Mouse (Mus musculus): Measurements from ENCODE around the gene Cse1l.

The Cse1l gene

DNA sequence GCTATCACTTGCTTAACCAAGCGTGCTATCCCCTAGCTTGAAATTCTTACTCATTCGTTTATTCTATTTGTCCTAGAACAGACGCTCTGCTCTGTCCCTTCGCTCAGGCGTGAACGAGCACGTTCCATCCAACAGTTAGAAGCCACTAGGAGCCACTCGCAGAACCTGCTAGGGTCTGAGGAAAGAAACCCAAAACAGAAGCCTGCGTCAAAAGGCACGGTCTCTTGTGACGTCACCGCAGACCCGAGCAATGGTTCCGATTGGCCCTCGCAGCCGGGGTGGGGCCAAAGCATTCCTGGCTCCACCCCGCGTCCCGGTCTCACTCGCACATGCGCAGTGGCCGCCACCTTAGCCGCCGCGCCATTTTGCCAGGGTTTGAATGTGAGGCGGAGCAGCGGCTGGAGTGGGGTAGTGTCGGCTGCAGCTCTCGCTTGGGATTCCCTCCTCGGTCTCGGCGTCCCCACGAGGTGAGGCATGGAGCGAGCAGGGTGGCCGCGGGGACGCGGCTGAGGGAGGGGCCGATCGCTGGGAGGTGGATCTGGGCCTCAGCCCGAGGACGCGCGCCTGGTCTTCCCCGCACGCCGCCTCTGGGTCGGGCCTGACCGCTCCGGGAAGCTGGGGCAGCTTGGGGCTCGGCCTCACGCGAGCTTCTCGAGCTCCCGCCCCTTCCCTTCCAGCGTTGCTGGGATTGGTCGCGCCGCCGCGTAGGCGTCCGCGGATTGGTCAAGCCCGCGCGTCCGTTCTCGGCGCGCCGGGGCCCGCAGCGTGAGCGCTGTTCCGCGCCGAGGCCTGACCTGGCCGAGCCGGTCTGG is at the start of gene Cse1l:
TSS of gene Cse1l (plus strand) at position 330 of the 812 bp plus-strand sequence.
- peak; percentile 99 for DNase-seq (ENCODE audit: low read depth, low spot score)

- no peak for DNase-seq (ENCODE audit: low read depth, low spot score)
These were observed 49.5 kb upstream of the Cse1l start for GRCm38 (mm10) chr2:166856366-166856765.

- peak; percentile 30 for DNase-seq (ENCODE audit: low read depth, low spot score)
These were observed 48.7 kb upstream of the Cse1l start for GRCm38 (mm10) chr2:166857118-166857517.

GRCm38 (mm10) chr2:166859214-166859613 is 46.6 kb upstream of the Cse1l start:
- no peak for DNase-seq (ENCODE audit: low read depth, low spot score)

DNA sequence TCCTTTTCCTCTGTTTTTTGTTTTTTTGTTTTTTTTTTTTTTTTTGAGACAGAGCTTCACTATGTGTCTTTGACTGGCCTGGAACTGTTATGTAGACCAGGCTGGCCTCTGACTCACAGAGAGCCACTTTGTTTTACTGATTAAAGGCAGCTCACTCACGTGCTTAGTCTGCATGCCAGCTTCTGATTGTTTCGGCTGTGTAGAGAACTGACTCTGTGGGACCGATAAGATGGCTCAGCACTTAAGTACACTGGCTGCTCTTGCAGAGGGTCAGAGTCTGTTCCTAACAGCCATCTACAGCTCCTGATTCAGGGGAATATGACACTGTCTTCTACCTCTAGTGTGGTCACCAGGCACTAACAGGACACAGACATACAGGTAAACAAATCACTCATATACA is 43.3 kb upstream of the Cse1l start:
- DNase-seq (ENCODE audit: low read depth, low spot score): no peak

- no peak for DNase-seq (ENCODE audit: low read depth, low spot score)
These were observed 40.4 kb upstream of the Cse1l start for GRCm38 (mm10) chr2:166865476-166865875.

DNA sequence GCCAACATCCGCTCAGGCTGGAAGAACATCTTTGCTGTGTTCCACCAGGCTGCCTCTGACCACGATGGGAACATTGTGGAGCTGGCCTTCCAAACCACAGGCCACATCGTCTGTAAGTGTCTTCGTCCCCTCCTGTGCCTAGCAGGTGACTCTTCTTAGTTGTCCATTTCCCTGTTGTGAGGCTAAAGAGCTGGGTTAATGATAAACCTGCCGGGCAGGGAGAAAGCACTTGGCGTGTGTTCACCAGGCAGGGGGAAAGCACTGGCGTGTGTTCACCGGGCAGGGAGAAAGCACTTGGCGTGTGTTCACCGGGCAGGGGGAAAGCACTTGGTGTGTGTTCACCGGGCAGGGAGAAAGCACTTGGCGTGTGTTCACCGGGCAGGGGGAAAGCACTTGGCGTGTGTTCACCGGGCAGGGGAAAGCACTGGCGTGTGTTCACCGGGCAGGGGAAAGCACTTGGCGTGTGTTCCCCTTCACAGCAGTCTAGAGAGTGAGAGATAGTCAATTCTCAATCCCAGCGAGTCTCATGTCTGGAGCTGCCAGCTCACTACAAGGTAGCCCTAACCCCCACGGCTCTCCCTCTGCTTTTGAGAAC is 35.5 kb upstream of the Cse1l start:
- no peak for DNase-seq (ENCODE audit: low read depth, low spot score)

GRCm38 (mm10) chr2:166870899-166871298 is 34.9 kb upstream of the Cse1l start:
- DNase-seq (ENCODE audit: low read depth, low spot score): no peak

DNA sequence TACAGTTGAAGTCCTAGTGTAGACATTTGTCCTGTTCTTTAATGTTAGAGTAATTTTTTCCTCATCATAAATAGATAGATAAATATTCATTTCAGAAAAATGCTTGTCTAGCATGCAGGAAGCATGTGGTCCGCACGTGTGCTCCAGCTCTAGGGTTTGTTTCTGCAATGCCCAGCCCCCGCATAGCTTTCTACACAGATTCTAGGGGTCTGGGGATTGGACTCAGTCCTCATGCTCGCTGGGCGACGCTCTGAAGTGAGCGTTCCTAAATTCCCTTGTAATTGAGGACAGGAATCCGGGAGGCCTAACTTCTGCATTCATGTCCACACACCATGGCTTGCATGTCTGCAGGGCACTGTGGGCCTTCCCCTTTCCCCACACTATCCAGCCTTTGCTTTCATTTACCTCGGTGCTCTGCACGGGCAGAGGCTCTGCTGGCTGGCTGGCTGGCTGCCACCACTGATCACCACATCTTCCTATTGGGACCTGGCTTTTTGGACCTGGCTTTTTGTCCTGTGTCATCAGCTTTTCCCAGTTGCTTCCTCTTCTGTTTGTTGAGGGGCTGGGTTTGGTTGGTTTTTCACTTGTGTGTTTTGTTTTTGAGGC is 31.1 kb upstream of the Cse1l start:
- DNase-seq (ENCODE audit: low read depth, low spot score): no peak

GRCm38 (mm10) chr2:166875561-166875960 is 30.3 kb upstream of the Cse1l start:
- no peak for DNase-seq (ENCODE audit: low read depth, low spot score)

- no peak for DNase-seq (ENCODE audit: low read depth, low spot score)
These were observed 29.5 kb upstream of the Cse1l start for GRCm38 (mm10) chr2:166876331-166876730.

DNA sequence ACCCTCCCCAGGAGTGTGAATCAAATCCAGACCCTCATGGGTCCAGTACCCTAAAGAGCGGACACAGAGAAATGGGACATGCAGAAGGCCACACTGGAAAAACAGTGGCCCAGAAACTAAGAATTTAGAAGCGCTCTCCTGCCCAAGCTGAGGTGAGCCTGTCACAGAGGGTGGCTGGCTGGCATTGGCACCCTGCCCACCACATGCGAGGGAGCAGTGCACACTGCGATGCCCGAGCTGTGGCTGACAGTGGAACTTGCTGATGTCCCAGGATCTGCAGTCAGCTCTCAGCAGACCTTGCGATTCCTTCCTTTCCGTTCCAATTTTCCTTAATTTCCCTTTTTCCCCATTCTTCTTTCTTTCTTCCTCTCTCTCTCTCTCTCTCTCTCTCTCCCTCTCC is 20.8 kb upstream of the Cse1l start:
- DNase-seq (ENCODE audit: low read depth, low spot score): no peak

- DNase-seq (ENCODE audit: low read depth, low spot score): no peak
These were observed 20.2 kb upstream of the Cse1l start for GRCm38 (mm10) chr2:166885619-166886018.

- DNase-seq (ENCODE audit: low read depth, low spot score): no peak
These were observed 19.6 kb upstream of the Cse1l start for GRCm38 (mm10) chr2:166886231-166886630.

DNA sequence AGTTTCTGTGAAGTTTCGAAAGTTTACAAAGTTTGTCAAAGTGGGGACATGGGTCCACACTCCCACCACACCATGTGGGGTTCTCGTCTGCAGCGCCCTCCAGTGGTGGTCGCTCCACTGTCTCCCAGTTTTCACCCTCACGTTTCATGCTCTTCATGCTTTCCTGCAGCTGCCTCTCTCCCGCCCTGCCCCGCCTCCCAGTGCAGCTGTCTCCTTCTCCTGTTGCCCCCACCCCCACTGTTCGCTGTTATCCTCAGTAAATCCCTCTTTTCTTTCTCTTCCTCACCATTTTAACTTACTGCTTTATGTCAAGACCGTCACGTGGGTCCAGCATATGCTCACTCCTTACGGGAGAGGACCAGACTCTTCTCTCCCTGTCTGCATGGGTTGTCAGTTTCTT is 18.0 kb upstream of the Cse1l start:
- peak; percentile 28 for DNase-seq (ENCODE audit: low read depth, low spot score)

DNA sequence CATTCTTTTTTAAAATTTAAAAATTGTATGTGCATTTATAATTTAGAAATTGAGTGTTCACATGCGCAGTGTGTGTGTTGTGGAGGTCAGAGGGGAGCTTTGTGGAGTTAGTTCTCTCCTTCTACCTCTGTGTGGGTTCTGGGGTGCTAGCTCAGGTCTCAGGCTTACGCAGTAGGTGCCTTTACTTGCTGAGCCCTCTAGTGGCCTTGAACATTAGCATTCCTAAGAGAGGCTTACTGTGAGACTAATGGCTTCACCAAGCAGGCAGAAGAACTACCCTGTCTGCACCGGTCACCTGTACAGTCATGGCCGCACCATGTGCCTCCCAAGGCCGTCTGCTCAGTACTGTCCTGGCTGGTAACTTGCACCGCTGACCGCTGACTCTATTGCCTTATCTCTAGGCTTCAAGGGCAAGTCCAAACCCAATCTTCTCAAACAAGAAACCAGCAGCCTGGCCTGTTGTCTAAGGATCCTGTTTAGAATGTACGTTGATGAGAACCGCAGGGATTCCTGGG is 14.4 kb upstream of the Cse1l start:
- DNase-seq (ENCODE audit: low read depth, low spot score): no peak

GRCm38 (mm10) chr2:166892158-166892680 is 13.6 kb upstream of the Cse1l start:
- no peak for DNase-seq (ENCODE audit: low read depth, low spot score)

GRCm38 (mm10) chr2:166893036-166893435 is 12.8 kb upstream of the Cse1l start:
- DNase-seq (ENCODE audit: low read depth, low spot score): no peak

DNA sequence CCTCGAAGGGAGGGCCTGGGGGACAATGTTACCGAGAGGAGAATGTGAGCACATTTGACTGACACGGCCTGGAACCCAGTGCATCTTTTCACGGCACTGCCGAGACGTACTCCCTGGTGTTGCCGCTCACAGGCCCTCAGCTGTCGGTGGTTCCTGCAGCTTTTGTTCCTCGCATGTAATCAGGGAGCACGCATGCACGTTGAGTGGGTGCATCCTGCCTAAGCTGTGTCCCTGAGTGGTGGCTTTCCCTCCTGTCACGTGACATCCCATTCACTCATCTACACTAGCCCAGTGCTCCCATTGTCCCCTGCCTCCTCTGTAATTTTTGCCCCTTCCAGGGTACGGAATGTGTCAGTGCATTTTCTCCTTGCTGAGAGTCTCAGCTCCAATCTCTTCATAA is 9.5 kb upstream of the Cse1l start:
- no peak for DNase-seq (ENCODE audit: low read depth, low spot score)

DNA sequence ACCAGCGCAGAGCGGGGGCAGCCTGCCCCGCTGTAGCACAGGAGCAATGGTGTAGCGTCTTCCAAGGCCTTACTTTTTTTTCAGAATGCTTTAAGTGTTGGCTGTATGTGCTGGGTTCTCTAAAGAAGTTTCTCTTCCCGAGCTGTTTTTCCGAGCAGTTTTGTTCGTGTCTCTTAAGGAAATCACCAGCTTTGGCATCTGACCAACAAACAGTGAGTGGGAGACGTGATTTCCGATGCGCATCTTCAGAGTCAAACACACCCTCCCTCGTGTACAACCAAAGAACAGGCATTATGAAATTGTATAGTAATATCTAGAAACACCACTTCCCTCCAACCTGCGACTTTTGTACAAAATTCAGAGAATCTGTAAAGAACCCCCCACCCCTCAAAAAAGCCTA is 8.9 kb upstream of the Cse1l start:
- no peak for DNase-seq (ENCODE audit: low read depth, low spot score)

- DNase-seq (ENCODE audit: low read depth, low spot score): no peak
These were observed 6.7 kb upstream of the Cse1l start for GRCm38 (mm10) chr2:166899161-166899560.

DNA sequence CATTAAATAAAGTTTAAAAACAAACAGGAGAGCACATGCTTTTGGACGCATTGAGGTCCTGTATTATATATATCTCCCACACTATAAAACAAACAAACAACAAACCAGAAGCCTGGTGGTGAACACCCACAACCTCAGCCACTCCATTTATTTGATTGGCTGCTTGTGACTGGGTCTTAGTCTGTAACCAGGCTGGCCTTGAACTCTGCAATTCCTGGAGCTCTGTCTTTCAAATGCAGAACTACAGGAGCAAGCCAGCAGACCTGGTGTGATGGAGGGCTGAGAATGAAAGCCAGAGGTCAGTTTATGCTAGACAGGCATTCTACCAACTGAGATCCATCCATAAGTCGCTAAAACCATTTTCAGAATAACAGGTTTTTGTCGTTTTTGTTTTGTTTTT is 6.1 kb upstream of the Cse1l start:
- no peak for DNase-seq (ENCODE audit: low read depth, low spot score)

Measured in mesoderm, embryonic 11.5 days (tissue).